Mouse (Mus musculus) kidney, embryonic 16.5 days (tissue): Measurements from ENCODE around the gene Sla2. TPM values are rescaled to one million over a fixed set of nuclear protein-coding genes. Genes with fewer than 3 reads are reported as not detected.
"Not testable (repeated sequence)": the region's sequence is repeated elsewhere in the genome, so short reads cannot be mapped to it uniquely, and the experiment has no call there.

ENCODE experiments used
- ATAC-seq: fragments of 200-750 bp; cut with Nextera tagmentation; 2 replicates; pipeline ENCODE4 v1.8.0; 2017; ENCODE audit warnings: moderate TSS enrichment; ENCODE audit not compliant: low FRiP score, low TSS enrichment
- H3K27ac ChIP-seq: fragments of 300-500 bp; sonication (generic); 2 replicates; pipeline ENCODE4 v1.5.1; 2014; ENCODE audit warnings: low read length
- H3K27me3 ChIP-seq: fragments of 300-500 bp; sonication (generic); 2 replicates; pipeline ENCODE4 v1.6.1; 2014; ENCODE audit warnings: low read length, control low read depth, mixed read lengths; ENCODE audit not compliant: insufficient read depth
- H3K36me3 ChIP-seq: fragments of 300-500 bp; sonication (generic); 2 replicates; pipeline ENCODE4 v1.6.1; 2014; ENCODE audit warnings: low read length, control low read depth, mixed read lengths; ENCODE audit not compliant: insufficient read depth
- H3K4me1 ChIP-seq: fragments of 300-500 bp; sonication (generic); 2 replicates; pipeline ENCODE4 v1.6.1; 2014; ENCODE audit warnings: low read length, control low read depth, mixed read lengths; ENCODE audit not compliant: insufficient read depth
- H3K4me2 ChIP-seq: fragments of 300-500 bp; sonication (generic); replicated peaks from 2 replicates; pipeline ENCODE4 v1.6.1; 2014; ENCODE audit warnings: low read depth, low read length
- H3K4me3 ChIP-seq: fragments of 300-500 bp; sonication (generic); 2 replicates; pipeline ENCODE4 v1.5.1; 2014; ENCODE audit warnings: mild to moderate bottlenecking, low read length
- H3K9ac ChIP-seq: fragments of 300-500 bp; sonication (generic); replicated peaks from 2 replicates; pipeline ENCODE4 v1.6.1; 2014; ENCODE audit warnings: low read length
- H3K9me3 ChIP-seq: fragments of 300-500 bp; sonication (generic); 2 replicates; pipeline ENCODE4 v1.6.1; 2016; ENCODE audit warnings: low read length, control low read depth
- WGBS: fragments of 180-500 bp; shearing (Covaris S2); extraction: QIAGEN DNeasy Blood & Tissue Kit; methylation state at CpG from one replicate; pipeline ENCODE4 v1.1.7; 2014; 5-methylcytosine and 5-hydroxymethylcytosine counted together
- polyA plus RNA-seq: library from polyadenylated mRNA; unstranded; fragments of >200 nt; fragmentation: Nextera tagmentation; extraction: Ambion mirVana; gene quantifications from 2 replicates; pipeline ENCODE4 v1.2.1, GENCODE M21; 2015

Gene Sla2
- polyA plus RNA-seq, 1 experiment from 2014 or later: 0.36 TPM

DNA sequence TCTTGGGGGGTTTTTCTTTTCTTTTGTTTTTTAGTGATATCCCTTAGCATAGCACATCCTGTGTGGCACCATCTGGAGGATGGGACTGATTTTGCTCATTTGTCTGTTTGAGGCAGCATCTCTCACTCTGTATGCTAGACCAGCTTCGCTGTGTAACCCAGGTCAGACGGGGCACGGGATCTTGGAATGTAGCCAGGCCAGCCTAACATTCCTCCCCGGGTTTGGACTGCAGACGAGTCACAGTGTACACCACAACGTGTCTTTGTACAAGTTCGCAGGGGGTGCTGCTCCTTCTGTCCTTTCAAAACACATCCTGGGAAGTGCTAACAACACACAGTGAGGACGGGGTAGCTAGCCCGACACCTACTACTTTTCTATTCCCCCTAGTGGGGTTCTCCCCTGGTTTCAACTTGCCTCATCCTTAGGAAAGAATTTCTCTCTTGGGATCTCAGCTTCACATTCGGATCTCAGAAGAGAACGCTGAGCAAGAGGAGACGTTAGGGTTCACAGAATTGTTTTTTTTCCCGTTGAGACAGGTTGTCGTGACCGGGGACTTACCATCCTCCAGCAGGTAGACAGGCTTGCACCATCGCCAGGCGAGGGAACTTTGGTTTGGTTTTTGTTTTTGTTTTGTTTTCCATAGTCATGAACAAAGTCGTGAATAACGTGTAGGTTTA is 24.8 kb downstream of the Sla2 start:
- Histone ChIP-seq H3K36me3 (peaks cover 22% of the 10 kb centered on the region), H3K4me3 (peak overlapping the region; percentile 84), H3K4me2 (peak overlapping the region; percentile 77), H3K27ac (peak overlapping the region; percentile 96), H3K4me1 (peaks cover 17% of the 10 kb centered on the region), H3K27me3 (no peaks in the 10 kb centered on the region), H3K9me3 (no peaks in the 10 kb centered on the region), H3K9ac (peak overlapping the region; percentile 73)
- 0% methylated on average over 19 of the region's 19 CpGs for WGBS
- ATAC-seq: peak; percentile 25; the same call in 1 of the 2 replicates

DNA sequence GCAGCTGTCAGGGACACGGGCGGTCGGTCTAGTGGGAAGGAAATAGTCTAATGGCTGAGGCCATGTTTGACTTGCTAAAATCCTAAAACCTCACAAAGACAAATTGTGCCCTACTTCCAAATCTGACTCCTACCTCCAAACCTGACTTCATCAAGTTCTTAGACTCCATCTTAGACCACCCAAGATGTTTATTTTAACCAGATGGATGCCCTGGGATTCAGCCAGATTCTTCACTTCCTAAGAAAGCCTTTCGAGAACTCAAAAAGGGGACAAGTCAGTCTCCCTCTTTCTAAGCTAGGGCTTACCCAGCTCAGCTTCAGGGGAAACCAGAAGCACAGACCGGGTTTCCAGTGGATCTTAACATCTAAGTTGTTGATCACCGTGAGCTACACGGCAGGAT is 28.3 kb downstream of the Sla2 start:
- H3K27me3 ChIP-seq: no peaks in the 10 kb centered on the region
- H3K36me3 ChIP-seq: peaks cover 17% of the 10 kb centered on the region
- H3K9ac ChIP-seq: no peak overlapping the region
- no peak overlapping the region for H3K4me2 ChIP-seq
- H3K27ac ChIP-seq: peak overlapping the region; percentile 65; the same call in 1 of the 2 replicates
- no peak overlapping the region for H3K4me3 ChIP-seq
- peaks cover 7% of the 10 kb centered on the region for H3K4me1 ChIP-seq
- no peaks in the 10 kb centered on the region for H3K9me3 ChIP-seq
- WGBS: 71% methylated on average over 7 of the region's 7 CpGs
- no peak for ATAC-seq

DNA sequence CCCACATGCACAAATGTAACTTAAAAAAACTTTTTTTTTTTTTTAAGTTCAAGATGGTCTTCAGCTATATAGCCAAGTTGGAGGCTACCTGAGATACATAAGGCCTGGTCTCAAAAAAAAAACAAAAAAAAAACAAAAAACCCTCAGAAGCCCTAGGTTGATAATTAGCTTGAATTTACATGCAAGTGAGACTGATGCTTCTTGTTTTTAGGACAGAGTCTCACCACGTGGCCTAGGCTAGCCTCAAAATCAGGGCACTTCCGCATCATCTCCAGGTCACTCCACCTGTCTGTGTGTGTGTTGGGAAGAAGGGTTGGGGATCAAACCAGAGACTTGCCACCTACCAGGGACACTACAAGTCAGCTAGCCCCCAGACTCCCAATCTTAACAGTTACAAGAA is 29.2 kb downstream of the Sla2 start, which contains the start of gene 4930518I15Rik:
TSS of gene 4930518I15Rik (minus strand) at position 112 of the 400 bp plus-strand sequence.
- H3K27me3 ChIP-seq: no peaks in the 10 kb centered on the region
- H3K4me2 ChIP-seq: no peak within 1 kb of the TSS
- H3K36me3 ChIP-seq: peaks cover 17% of the 10 kb centered on the region
- WGBS: 91% methylated on average over 2 of the region's 2 CpGs
- H3K27ac ChIP-seq: peak within 1 kb of the TSS; percentile 65; the same call in 1 of the 2 replicates
- H3K4me1 ChIP-seq: peaks cover 7% of the 10 kb centered on the region
- no peak within 1 kb of the TSS for H3K4me3 ChIP-seq
- no peak for ATAC-seq
- no peak within 1 kb of the TSS for H3K9ac ChIP-seq
- no peaks in the 10 kb centered on the region for H3K9me3 ChIP-seq

DNA sequence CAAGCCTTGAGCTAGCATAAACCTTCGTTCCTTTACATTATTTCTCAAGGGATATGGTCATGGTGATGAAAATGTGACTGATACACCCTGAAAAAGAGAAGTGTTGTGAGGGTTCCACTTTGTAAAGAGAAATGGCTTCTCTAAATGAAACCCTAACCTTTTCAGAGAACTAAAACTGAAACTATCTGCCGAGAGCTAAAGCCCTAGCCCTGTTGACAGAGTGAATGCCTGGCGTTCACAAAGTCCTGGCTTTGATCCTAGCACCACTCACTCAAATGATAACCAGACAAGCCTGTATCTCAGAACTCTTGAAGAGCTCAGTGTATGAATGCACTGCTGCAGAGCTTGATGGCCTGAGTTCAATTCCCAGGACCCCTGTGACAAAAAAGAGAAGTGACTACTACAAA is 29.6 kb downstream of the Sla2 start:
- H3K27me3 ChIP-seq: no peaks in the 10 kb centered on the region
- H3K4me2 ChIP-seq: no peak overlapping the region
- H3K27ac ChIP-seq: no peak overlapping the region
- H3K9me3 ChIP-seq: no peaks in the 10 kb centered on the region
- H3K9ac ChIP-seq: no peak overlapping the region
- H3K4me3 ChIP-seq: no peak overlapping the region
- 73% methylated on average over 3 of the region's 3 CpGs for WGBS
- ATAC-seq: no peak
- peaks cover 7% of the 10 kb centered on the region for H3K4me1 ChIP-seq
- peaks cover 17% of the 10 kb centered on the region for H3K36me3 ChIP-seq

DNA sequence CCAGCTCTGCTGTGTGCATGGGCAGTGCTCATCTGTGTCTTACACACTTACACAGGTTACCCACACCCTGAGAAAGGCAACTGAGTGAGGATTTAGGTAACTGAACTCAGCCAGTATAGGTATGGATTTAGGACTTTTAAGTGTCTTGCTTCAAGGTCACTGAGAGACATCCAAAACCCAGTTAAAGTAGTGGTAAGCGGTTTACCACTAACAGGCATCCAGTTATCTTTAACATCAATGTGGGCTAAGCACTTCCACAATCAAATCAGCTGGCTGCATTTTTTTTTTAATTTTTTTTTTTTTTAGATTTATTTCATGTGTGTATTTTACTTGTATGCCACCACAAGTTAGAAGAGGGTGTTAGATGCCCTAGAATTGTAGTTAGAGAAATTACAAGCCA is 30.7 kb downstream of the Sla2 start:
- Histone ChIP-seq H3K9ac (no peak overlapping the region), H3K4me3 (no peak overlapping the region), H3K4me2 (no peak overlapping the region), H3K36me3 (peaks cover 25% of the 10 kb centered on the region), H3K4me1 (no peaks in the 10 kb centered on the region), H3K9me3 (no peaks in the 10 kb centered on the region), H3K27me3 (no peaks in the 10 kb centered on the region), H3K27ac (no peak overlapping the region)
- WGBS: 90% methylated on average over 1 of the region's 1 CpGs
- no peak for ATAC-seq

DNA sequence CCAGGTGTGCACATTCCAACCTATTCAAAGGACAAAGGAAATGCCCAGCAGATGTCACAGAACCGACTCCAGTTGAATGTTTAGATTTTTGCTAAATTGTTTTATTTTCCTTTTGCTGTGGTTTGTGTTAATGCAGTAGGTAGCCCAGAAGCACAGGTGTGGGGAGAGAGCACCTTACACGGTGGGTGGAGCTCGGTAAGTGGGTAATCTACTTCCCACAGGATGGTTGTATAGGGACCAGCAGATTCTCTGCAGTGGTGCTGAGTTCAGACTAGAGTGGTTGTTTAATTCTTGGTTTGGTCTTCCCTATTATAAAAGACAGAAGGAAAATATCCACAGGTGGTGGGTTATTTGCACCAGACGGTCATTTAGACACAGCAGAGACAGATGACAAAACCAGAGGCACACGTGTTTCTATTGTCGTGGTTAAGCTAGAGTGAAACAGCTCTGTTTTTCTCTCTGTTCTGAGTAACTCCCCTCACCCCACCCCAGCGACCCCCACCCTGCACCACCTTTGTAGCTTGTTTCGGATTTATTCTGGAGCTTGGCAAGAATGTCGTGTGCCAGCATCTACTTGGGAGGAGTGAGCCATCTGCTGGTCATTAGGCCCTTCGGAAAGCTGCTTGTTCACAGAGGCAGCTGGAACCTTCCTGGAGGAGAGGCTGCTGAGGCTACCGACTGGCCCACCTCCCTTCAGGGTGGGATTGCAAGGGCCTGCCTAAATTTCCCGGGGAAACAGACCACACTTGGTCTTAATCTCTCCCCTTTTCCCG is 32.8 kb downstream of the Sla2 start:
- peaks cover 44% of the 10 kb centered on the region for H3K36me3 ChIP-seq
- WGBS: 52% methylated on average over 13 of the region's 13 CpGs
- H3K4me2 ChIP-seq, H3K4me3 ChIP-seq, H3K27ac ChIP-seq, H3K27me3 ChIP-seq, H3K4me1 ChIP-seq, H3K9ac ChIP-seq, H3K9me3 ChIP-seq: not testable (repeated sequence)
- ATAC-seq: 0 out of 2 replicates have a peak, but pooled peaks have one; percentile 37

DNA sequence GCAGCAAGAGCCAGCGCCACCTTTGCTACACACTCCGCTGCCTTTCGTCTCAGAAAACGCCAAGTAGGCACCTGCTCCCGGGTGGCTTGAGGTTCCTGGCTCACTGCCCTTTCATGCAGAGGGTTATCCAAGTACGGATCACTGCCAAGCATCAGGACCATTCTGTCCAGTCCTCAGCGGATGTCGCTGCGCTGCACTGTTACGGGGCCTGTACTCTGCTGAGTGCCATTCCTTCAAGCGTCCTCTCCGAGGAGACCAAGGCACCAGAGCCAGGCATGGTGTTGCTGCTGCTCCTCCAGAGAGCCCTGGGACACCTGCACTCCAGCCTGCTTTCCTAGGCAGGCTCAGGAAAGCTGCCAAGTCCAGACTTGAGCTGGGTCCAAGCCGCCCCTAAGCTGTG is 33.4 kb downstream of the Sla2 start:
- not testable (repeated sequence) for H3K27me3 ChIP-seq, H3K9me3 ChIP-seq, ATAC-seq, H3K4me2 ChIP-seq, H3K4me1 ChIP-seq, H3K27ac ChIP-seq, H3K9ac ChIP-seq, H3K4me3 ChIP-seq
- peaks cover 39% of the 10 kb centered on the region for H3K36me3 ChIP-seq
- 81% methylated on average over 8 of the region's 13 CpGs for WGBS

DNA sequence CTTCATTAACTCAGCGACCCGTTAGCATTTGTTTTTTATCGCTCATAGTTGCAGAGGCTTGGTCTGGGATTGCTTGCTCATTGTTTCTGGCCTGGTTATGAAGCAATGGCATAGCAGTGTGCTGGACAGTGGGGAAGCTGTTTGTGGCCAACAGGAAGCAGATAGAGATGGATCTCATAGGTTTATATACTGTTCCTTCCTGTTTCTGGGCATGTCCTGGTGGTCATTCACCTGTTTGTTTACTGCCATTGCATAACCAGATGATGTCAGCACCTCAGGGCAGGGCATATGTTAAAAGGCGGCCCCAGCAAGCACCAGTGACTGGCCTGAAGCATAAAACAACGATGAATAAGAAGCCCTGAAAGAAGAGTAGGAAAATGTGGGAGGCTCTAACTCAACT is 36.5 kb downstream of the Sla2 start:
- Histone ChIP-seq H3K4me3 (no peak overlapping the region), H3K36me3 (peaks cover 45% of the 10 kb centered on the region), H3K4me1 (peaks cover 2% of the 10 kb centered on the region; the same call in 1 of the 2 replicates), H3K9ac (no peak overlapping the region), H3K27me3 (no peaks in the 10 kb centered on the region), H3K27ac (no peak overlapping the region), H3K4me2 (no peak overlapping the region), H3K9me3 (no peaks in the 10 kb centered on the region)
- WGBS: 85% methylated on average over 5 of the region's 5 CpGs
- ATAC-seq: no peak

DNA sequence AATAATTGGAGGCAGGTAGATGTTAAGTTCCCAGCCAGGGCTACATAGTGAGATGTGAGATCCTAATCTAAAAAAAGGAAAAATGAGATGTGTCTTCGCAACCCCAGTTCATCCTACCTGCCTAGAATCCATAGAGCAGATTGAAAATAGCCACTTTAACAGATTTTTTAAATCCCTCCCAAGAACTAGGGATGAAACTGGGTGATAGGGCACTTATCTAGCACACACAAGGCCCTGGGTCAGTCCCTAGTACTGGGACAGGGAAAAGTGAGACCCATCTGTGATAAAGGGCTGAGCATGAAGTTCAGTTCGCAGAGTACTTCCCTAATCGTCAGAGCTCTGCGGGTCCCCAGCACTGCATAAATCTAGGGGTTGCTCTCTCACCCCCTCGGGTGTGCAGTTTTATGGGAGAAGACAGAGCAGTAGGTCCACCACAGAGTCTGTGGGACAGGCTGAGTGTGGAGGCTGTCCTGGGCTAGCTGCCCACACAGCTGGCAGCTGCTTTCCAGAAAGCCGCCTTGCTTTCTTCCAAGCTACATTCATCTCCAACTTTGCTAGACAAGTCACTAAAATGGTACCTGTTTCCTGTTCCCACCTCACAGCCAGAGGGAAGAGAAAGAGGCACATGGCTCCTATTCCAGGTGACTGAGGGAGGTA is 38.3 kb downstream of the Sla2 start:
- H3K4me1 ChIP-seq: peaks cover 20% of the 10 kb centered on the region
- ATAC-seq: no peak
- H3K4me2 ChIP-seq: no peak overlapping the region
- H3K27ac ChIP-seq: no peak overlapping the region
- 67% methylated on average over 6 of the region's 6 CpGs for WGBS
- peaks cover 56% of the 10 kb centered on the region for H3K36me3 ChIP-seq
- no peak overlapping the region for H3K9ac ChIP-seq
- no peaks in the 10 kb centered on the region for H3K27me3 ChIP-seq
- no peaks in the 10 kb centered on the region for H3K9me3 ChIP-seq
- H3K4me3 ChIP-seq: no peak overlapping the region
